Comparison of ENCODE assay signal across 19 mouse cellular contexts in genomic region chr14:77451916-77452315, GRCm38 (mm10).
"Had no signal": no experiment of that assay in that cellular context is flagged by ENCODE, and none has a peak within 500 bp of the region (broad histone marks: within the 10 kb centered on the region; RNA-seq: fewer than 3 reads in every experiment).

No protein-coding gene starts in this region.

- H3K27me3 ChIP-seq: liver, embryonic 13.5 days; neural tube, embryonic 12.5 days had no signal

- H3K9me3 ChIP-seq: liver, embryonic 13.5 days; midbrain, embryonic 10.5 days; neural tube, embryonic 12.5 days had no signal

- DNase-seq: kidney, adult 18-20 months; kidney, adult 9 months; kidney, postnatal 25 days; layer of hippocampus, postnatal 36 days; liver, embryonic 13.5 days; lung, adult 2 months; lung, postnatal 14 days; lung, postnatal 4 days; right cerebral cortex, adult 18-20 months; right cerebral cortex, postnatal 14 days; right cerebral cortex, postnatal 4 days; thymus, adult 2 months; thymus, postnatal 14 days; thymus, postnatal 4 days had no signal

- H3K27ac ChIP-seq: kidney, postnatal 0 days; left cerebral cortex, adult 2 months; liver, embryonic 13.5 days; midbrain, embryonic 10.5 days; neural tube, embryonic 12.5 days; stomach, postnatal 0 days had no signal

- H3K4me3 ChIP-seq: left cerebral cortex, adult 2 months; liver, embryonic 13.5 days; midbrain, embryonic 10.5 days; neural tube, embryonic 12.5 days had no signal

- H3K4me2 ChIP-seq: liver, embryonic 13.5 days; neural tube, embryonic 12.5 days had no signal

- H3K9ac ChIP-seq: liver, embryonic 13.5 days; neural tube, embryonic 12.5 days had no signal

- H3K36me3 ChIP-seq: liver, embryonic 13.5 days; midbrain, embryonic 10.5 days; neural tube, embryonic 12.5 days had no signal

- H3K4me1 ChIP-seq: liver, embryonic 13.5 days; neural tube, embryonic 12.5 days had no signal
